ENCODE assay signal across 9 mouse cellular contexts in the genomic region with DNA sequence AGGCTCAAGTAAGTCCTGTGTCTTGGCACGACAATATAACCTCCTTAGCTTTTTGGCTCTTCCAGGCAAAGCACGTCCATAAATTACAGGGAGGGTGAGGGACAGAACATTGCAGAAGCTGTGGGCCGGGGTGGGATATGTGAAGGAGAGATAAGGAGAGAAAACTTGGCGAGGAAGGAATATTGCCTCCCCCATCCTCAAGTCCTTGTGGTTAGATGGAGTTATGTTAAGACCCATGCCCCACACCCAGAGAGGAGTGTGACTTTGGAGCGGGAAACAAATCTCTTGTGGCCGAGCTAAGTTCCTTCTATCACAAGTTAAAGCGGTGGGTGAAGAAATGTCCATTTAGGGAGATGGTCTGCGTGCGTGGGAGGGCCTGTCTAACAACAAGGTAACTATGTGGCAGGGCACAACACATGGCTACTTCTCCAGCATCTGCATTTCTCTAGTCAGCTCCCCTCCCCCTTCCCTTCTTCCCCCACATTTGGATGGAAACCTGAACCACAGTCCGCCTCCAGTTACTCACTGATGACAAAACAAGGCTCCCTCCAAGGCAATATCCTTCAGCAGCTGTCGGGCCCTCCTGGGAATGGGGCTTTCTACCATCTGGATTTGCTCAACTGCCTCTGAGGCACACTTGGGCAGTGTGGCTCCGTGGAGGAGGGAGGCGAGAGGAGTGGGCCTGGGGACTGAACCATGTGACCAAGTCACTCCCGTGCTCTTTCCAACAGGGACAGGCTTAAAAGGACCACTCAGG. TPM values are rescaled to one million over a fixed set of nuclear protein-coding genes. Genes with fewer than 3 reads are reported as not detected.
A peak's percentile ranks its signal among the peaks of the same experiment; 100 is the strongest.
DNase-seq lines count a peak whose midpoint lies in the region; ATAC-seq lines count a peak whose summit lies in the region.
"Had no signal": no experiment of that assay in that cellular context is flagged by ENCODE, and none has a peak within 500 bp of the region (broad histone marks: within the 10 kb centered on the region; RNA-seq: fewer than 3 reads in every experiment).

No protein-coding gene starts in this region.

- no peak overlapping the region for H3K4me3 ChIP-seq in embryonic facial prominence, embryonic 15.5 days (replicated peaks)
- no peak overlapping the region for H3K4me3 ChIP-seq in neural tube, embryonic 11.5 days (ENCODE audit: low read depth, low read length)

- H3K4me1 ChIP-seq in embryonic facial prominence, embryonic 15.5 days, result peaks cover 16% of the 10 kb centered on the region
- no peaks in the 10 kb centered on the region for H3K4me1 ChIP-seq in neural tube, embryonic 11.5 days (ENCODE audit: control insufficient read depth, insufficient read depth, low read length)

- peak; percentile 15 for DNase-seq in kidney, adult 11 months
- no peak for DNase-seq in kidney, postnatal 36 days
- DNase-seq in heart, postnatal 4 days, result peak; percentile 74
- peak; percentile 66 for DNase-seq in neural tube, embryonic 11.5 days (ENCODE audit: low spot score)
- DNase-seq in layer of hippocampus, postnatal 25 days (ENCODE audit: extremely low spot score in 1 of 2, low spot score in 1 of 2), result no peak
- DNase-seq in thymus, postnatal 36 days, result no peak
- no peak for DNase-seq in spleen, adult 18-20 months

- peak; percentile 91 for ATAC-seq in embryonic facial prominence, embryonic 15.5 days (ENCODE audit: insufficient number of reproducible peaks, low FRiP score, low TSS enrichment, low read depth)
- ATAC-seq in neural tube, embryonic 11.5 days (ENCODE audit: insufficient read depth, low FRiP score, low TSS enrichment), result peak; percentile 58; the same call in 1 of the 2 replicates

- H3K4me2 ChIP-seq in embryonic facial prominence, embryonic 15.5 days (replicated peaks), result no peak overlapping the region; the same call in 1 of the 2 replicates
- H3K4me2 ChIP-seq in neural tube, embryonic 11.5 days (ENCODE audit: low read depth), result no peak overlapping the region

- H3K9me3 ChIP-seq in embryonic facial prominence, embryonic 15.5 days (replicated peaks), result no peaks in the 10 kb centered on the region
- no peaks in the 10 kb centered on the region for H3K9me3 ChIP-seq in neural tube, embryonic 11.5 days (ENCODE audit: control insufficient read depth, low read length)

- WGBS in embryonic facial prominence, embryonic 15.5 days, result 31% methylated on average over 14 of the region's 14 CpGs
- WGBS in neural tube, embryonic 11.5 days, result 49% methylated on average over 14 of the region's 14 CpGs

- no peak overlapping the region for H3K9ac ChIP-seq in embryonic facial prominence, embryonic 15.5 days
- no peak overlapping the region for H3K9ac ChIP-seq in neural tube, embryonic 11.5 days (ENCODE audit: low read length)

- no peaks in the 10 kb centered on the region for H3K36me3 ChIP-seq in embryonic facial prominence, embryonic 15.5 days
- H3K36me3 ChIP-seq in neural tube, embryonic 11.5 days (ENCODE audit: control insufficient read depth, insufficient read depth, low read length), result no peaks in the 10 kb centered on the region
- H3K36me3 ChIP-seq: G1E had no signal

- H3K27me3 ChIP-seq in embryonic facial prominence, embryonic 15.5 days, result no peaks in the 10 kb centered on the region
- H3K27me3 ChIP-seq in neural tube, embryonic 11.5 days (ENCODE audit: control insufficient read depth, insufficient read depth, low read length), result no peaks in the 10 kb centered on the region

- H3K27ac ChIP-seq in embryonic facial prominence, embryonic 15.5 days (replicated peaks), result peak overlapping the region; percentile 65
- no peak overlapping the region for H3K27ac ChIP-seq in neural tube, embryonic 11.5 days (ENCODE audit: low read depth, low read length)

RNA-seq across cellular contexts. Expression of gene Slc44a3, which starts 56.7 kb away (rescaled TPM):
- polyA plus RNA-seq in embryonic facial prominence, embryonic 15.5 days (2015; fragmentation: Nextera tagmentation; extraction: Ambion mirVana), result 4.4 and 6.2 TPM in 2 replicates
- under 1 TPM; 0.41 to 0.98 TPM for total RNA-seq in heart, postnatal 4 days (2021)
- polyA plus RNA-seq in neural tube, embryonic 11.5 days (2014; fragmentation: Nextera tagmentation; extraction: Ambion mirVana), result 0.31 and 0.41 TPM in 2 replicates
- total RNA-seq in layer of hippocampus, postnatal 25 days (2021), result not detected
- polyA plus RNA-seq: G1E had no signal

Comparison
In these comparisons a context has a peak if more than half of its experiments do, and no peak if none do; other contexts are left out.
1. DNase-seq: peak in kidney, adult 11 months (single experiment), heart, postnatal 4 days (single experiment) and neural tube, embryonic 11.5 days (single experiment); none in kidney, postnatal 36 days (0 of 2), layer of hippocampus, postnatal 25 days (0 of 2), thymus, postnatal 36 days (0 of 2) and spleen, adult 18-20 months (0 of 2).